Mouse (Mus musculus): ENCODE measurements around the gene Man1b1. TPM values are rescaled to one million over a fixed set of nuclear protein-coding genes. Genes with fewer than 3 reads are reported as not detected.

Man1b1 gene
- total and polyA plus RNA-seq, 2 experiments from 2014 or later: 46.7 to 67.9 TPM

GRCm38 (mm10) chr2:25400291-25400690 is 68.2 kb downstream of the Man1b1 start:
- Histone ChIP-seq H3K4me3 (ENCODE audit: low read length) (peak overlapping the region; percentile 23), H3K36me3 (ENCODE audit: insufficient read depth, low read length) (no peaks in the 10 kb centered on the region), H3K27me3 (ENCODE audit: insufficient read depth, low read length) (peaks cover 23% of the 10 kb centered on the region), H3K27ac (no peak overlapping the region), H3K9ac (replicated peaks; ENCODE audit: low read length) (peak overlapping the region; percentile 31; the same call in 1 of the 2 replicates), H3K4me2 (ENCODE audit: low read depth, low read length) (peak overlapping the region; percentile 58), H3K4me1 (ENCODE audit: insufficient read depth, low read length) (peaks cover 36% of the 10 kb centered on the region), H3K9me3 (ENCODE audit: low read length) (no peaks in the 10 kb centered on the region)
- ATAC-seq: no peak
- DNase-seq (ENCODE audit: low spot score): no peak
- 23% methylated on average over 16 of the region's 16 CpGs for WGBS
- TF ChIP-seq CTCF (IDR thresholded peaks at IDR 0.05; ENCODE audit: low read depth): no peak

- DNase-seq (ENCODE audit: low spot score) (peak; percentile 74), ATAC-seq (no peak)
- WGBS: 4% methylated on average over 17 of the region's 17 CpGs
- Histone ChIP-seq H3K4me1 (ENCODE audit: insufficient read depth, low read length) (peaks cover 33% of the 10 kb centered on the region), H3K27ac (no peak overlapping the region), H3K9me3 (ENCODE audit: low read length) (no peaks in the 10 kb centered on the region), H3K9ac (replicated peaks; ENCODE audit: low read length) (peak overlapping the region; percentile 31; the same call in 1 of the 2 replicates), H3K4me3 (ENCODE audit: low read length) (peak overlapping the region; percentile 23), H3K4me2 (ENCODE audit: low read depth, low read length) (peak overlapping the region; percentile 58), H3K36me3 (ENCODE audit: insufficient read depth, low read length) (0 out of 2 replicates have a peak, but pooled peaks cover 1% of the 10 kb centered on the region), H3K27me3 (ENCODE audit: insufficient read depth, low read length) (peaks cover 23% of the 10 kb centered on the region)
- TF ChIP-seq CTCF (IDR thresholded peaks at IDR 0.05; ENCODE audit: low read depth): peak; percentile 73
These were observed 68.6 kb downstream of the Man1b1 start for GRCm38 (mm10) chr2:25400764-25401163.

Other genes with a start within 250 kb of the Man1b1 start
Only the 30 nearest of the 37 such genes appear.
- gene Nrarp, start 151.6 kb upstream of the Man1b1 start, total RNA-seq (2014; rRNA removed): 50.8 and 58.0 TPM in 2 replicates
- gene Nrarp, start 151.6 kb upstream of the Man1b1 start, polyA plus RNA-seq (2015; fragmentation: Nextera tagmentation; extraction: Ambion mirVana): 14.2 and 14.7 TPM in 2 replicates
- gene Tor4a, start 135.5 kb upstream of the Man1b1 start, total RNA-seq (2014; rRNA removed): 4.0 and 4.7 TPM in 2 replicates
- gene Tor4a, start 135.5 kb upstream of the Man1b1 start, polyA plus RNA-seq (2015; fragmentation: Nextera tagmentation; extraction: Ambion mirVana): 1.2 and 1.9 TPM in 2 replicates
- 90.3 and 117 TPM in 2 replicates for gene Nelfb, start 120.8 kb upstream of the Man1b1 start, total RNA-seq (2014; rRNA removed)
- 82.0 and 82.8 TPM in 2 replicates for gene Nelfb, start 120.8 kb upstream of the Man1b1 start, polyA plus RNA-seq (2015; fragmentation: Nextera tagmentation; extraction: Ambion mirVana)
- gene Stpg3, start 117.7 kb upstream of the Man1b1 start, total RNA-seq (2014; rRNA removed): not detected in 2 replicates
- gene Stpg3, start 117.7 kb upstream of the Man1b1 start, polyA plus RNA-seq (2015; fragmentation: Nextera tagmentation; extraction: Ambion mirVana): not detected in 2 replicates
- not detected in 2 replicates for gene Fam166a, start 113.6 kb upstream of the Man1b1 start, total RNA-seq (2014; rRNA removed)
- gene Fam166a, start 113.6 kb upstream of the Man1b1 start, polyA plus RNA-seq (2015; fragmentation: Nextera tagmentation; extraction: Ambion mirVana): 0.42 TPM in 1 of 2 replicates, not detected in the other
- gene Tubb4b, start 107.6 kb upstream of the Man1b1 start, total RNA-seq (2014; rRNA removed): 827 and 864 TPM in 2 replicates
- gene Tubb4b, start 107.6 kb upstream of the Man1b1 start, polyA plus RNA-seq (2015; fragmentation: Nextera tagmentation; extraction: Ambion mirVana): 531 and 568 TPM in 2 replicates
- not detected in 2 replicates for gene Slc34a3, start 98.0 kb upstream of the Man1b1 start, total RNA-seq (2014; rRNA removed)
- not detected in 2 replicates for gene Slc34a3, start 98.0 kb upstream of the Man1b1 start, polyA plus RNA-seq (2015; fragmentation: Nextera tagmentation; extraction: Ambion mirVana)
- not detected in 2 replicates for gene Rnf224, start 95.6 kb upstream of the Man1b1 start, total RNA-seq (2014; rRNA removed)
- gene Rnf224, start 95.6 kb upstream of the Man1b1 start, polyA plus RNA-seq (2015; fragmentation: Nextera tagmentation; extraction: Ambion mirVana): not detected in 2 replicates
- gene Rnf208, start 90.1 kb upstream of the Man1b1 start, total RNA-seq (2014; rRNA removed): 156 and 170 TPM in 2 replicates
- gene Rnf208, start 90.1 kb upstream of the Man1b1 start, polyA plus RNA-seq (2015; fragmentation: Nextera tagmentation; extraction: Ambion mirVana): 197 and 219 TPM in 2 replicates
- gene Cysrt1, start 89.9 kb upstream of the Man1b1 start, total RNA-seq (2014; rRNA removed): 0.47 TPM in 1 of 2 replicates, not detected in the other
- gene Cysrt1, start 89.9 kb upstream of the Man1b1 start, polyA plus RNA-seq (2015; fragmentation: Nextera tagmentation; extraction: Ambion mirVana): 0.24 and 0.44 TPM in 2 replicates
- 8.7 and 9.7 TPM in 2 replicates for gene AL732309.1, start 85.5 kb upstream of the Man1b1 start, total RNA-seq (2014; rRNA removed)
- gene AL732309.1, start 85.5 kb upstream of the Man1b1 start, polyA plus RNA-seq (2015; fragmentation: Nextera tagmentation; extraction: Ambion mirVana): 2.3 and 2.6 TPM in 2 replicates
- 56.2 and 57.9 TPM in 2 replicates for gene Tmem203, start 76.9 kb upstream of the Man1b1 start, total RNA-seq (2014; rRNA removed)
- gene Tmem203, start 76.9 kb upstream of the Man1b1 start, polyA plus RNA-seq (2015; fragmentation: Nextera tagmentation; extraction: Ambion mirVana): 26.7 and 29.7 TPM in 2 replicates
- gene Tprn, start 69.7 kb upstream of the Man1b1 start, total RNA-seq (2014; rRNA removed): 39.1 and 45.6 TPM in 2 replicates
- 30.0 and 31.1 TPM in 2 replicates for gene Tprn, start 69.7 kb upstream of the Man1b1 start, polyA plus RNA-seq (2015; fragmentation: Nextera tagmentation; extraction: Ambion mirVana)
- 84.5 and 120 TPM in 2 replicates for gene Ssna1, start 59.9 kb upstream of the Man1b1 start, total RNA-seq (2014; rRNA removed)
- 159 and 165 TPM in 2 replicates for gene Ssna1, start 59.9 kb upstream of the Man1b1 start, polyA plus RNA-seq (2015; fragmentation: Nextera tagmentation; extraction: Ambion mirVana)
- gene Anapc2, start 59.9 kb upstream of the Man1b1 start, total RNA-seq (2014; rRNA removed): 26.1 and 46.7 TPM in 2 replicates
- 101 and 105 TPM in 2 replicates for gene Anapc2, start 59.9 kb upstream of the Man1b1 start, polyA plus RNA-seq (2015; fragmentation: Nextera tagmentation; extraction: Ambion mirVana)
- gene Tmem210, start 44.2 kb upstream of the Man1b1 start, total RNA-seq (2014; rRNA removed): not detected in 2 replicates
- gene Tmem210, start 44.2 kb upstream of the Man1b1 start, polyA plus RNA-seq (2015; fragmentation: Nextera tagmentation; extraction: Ambion mirVana): not detected in 2 replicates
- gene Lrrc26, start 42.4 kb upstream of the Man1b1 start, total RNA-seq (2014; rRNA removed): 1.0 TPM in 1 of 2 replicates, not detected in the other
- 0.20 and 0.44 TPM in 2 replicates for gene Lrrc26, start 42.4 kb upstream of the Man1b1 start, polyA plus RNA-seq (2015; fragmentation: Nextera tagmentation; extraction: Ambion mirVana)
- 146 and 156 TPM in 2 replicates for gene Grin1, start 13.2 kb upstream of the Man1b1 start, total RNA-seq (2014; rRNA removed)
- gene Grin1, start 13.2 kb upstream of the Man1b1 start, polyA plus RNA-seq (2015; fragmentation: Nextera tagmentation; extraction: Ambion mirVana): 69.5 and 75.7 TPM in 2 replicates
- gene Dpp7, start 24.0 kb downstream of the Man1b1 start, total RNA-seq (2014; rRNA removed): 19.0 and 30.0 TPM in 2 replicates
- gene Dpp7, start 24.0 kb downstream of the Man1b1 start, polyA plus RNA-seq (2015; fragmentation: Nextera tagmentation; extraction: Ambion mirVana): 24.7 and 27.8 TPM in 2 replicates
- gene Uap1l1, start 33.3 kb downstream of the Man1b1 start, total RNA-seq (2014; rRNA removed): 5.8 and 7.5 TPM in 2 replicates
- gene Uap1l1, start 33.3 kb downstream of the Man1b1 start, polyA plus RNA-seq (2015; fragmentation: Nextera tagmentation; extraction: Ambion mirVana): 15.6 and 18.5 TPM in 2 replicates
- gene Sapcd2, start 40.0 kb downstream of the Man1b1 start, total RNA-seq (2014; rRNA removed): 38.1 and 40.2 TPM in 2 replicates
- 20.2 and 22.0 TPM in 2 replicates for gene Sapcd2, start 40.0 kb downstream of the Man1b1 start, polyA plus RNA-seq (2015; fragmentation: Nextera tagmentation; extraction: Ambion mirVana)
- gene Entpd2, start 63.5 kb downstream of the Man1b1 start, total RNA-seq (2014; rRNA removed): 8.4 and 12.9 TPM in 2 replicates
- 10.8 and 12.3 TPM in 2 replicates for gene Entpd2, start 63.5 kb downstream of the Man1b1 start, polyA plus RNA-seq (2015; fragmentation: Nextera tagmentation; extraction: Ambion mirVana)
- 249 and 289 TPM in 2 replicates for gene Npdc1, start 67.0 kb downstream of the Man1b1 start, total RNA-seq (2014; rRNA removed)
- 416 and 422 TPM in 2 replicates for gene Npdc1, start 67.0 kb downstream of the Man1b1 start, polyA plus RNA-seq (2015; fragmentation: Nextera tagmentation; extraction: Ambion mirVana)
- 1.0 TPM in 1 of 2 replicates, not detected in the other for gene Fut7, start 90.9 kb downstream of the Man1b1 start, total RNA-seq (2014; rRNA removed)
- 0.18 and 0.20 TPM in 2 replicates for gene Fut7, start 90.9 kb downstream of the Man1b1 start, polyA plus RNA-seq (2015; fragmentation: Nextera tagmentation; extraction: Ambion mirVana)
- gene Abca2, start 96.4 kb downstream of the Man1b1 start, total RNA-seq (2014; rRNA removed): 84.6 and 94.9 TPM in 2 replicates
- gene Abca2, start 96.4 kb downstream of the Man1b1 start, polyA plus RNA-seq (2015; fragmentation: Nextera tagmentation; extraction: Ambion mirVana): 10.7 and 12.5 TPM in 2 replicates
- gene Clic3, start 124.5 kb downstream of the Man1b1 start, total RNA-seq (2014; rRNA removed): 0.97 and 3.9 TPM in 2 replicates
- gene Clic3, start 124.5 kb downstream of the Man1b1 start, polyA plus RNA-seq (2015; fragmentation: Nextera tagmentation; extraction: Ambion mirVana): 4.1 and 4.8 TPM in 2 replicates
- gene Paxx, start 128.8 kb downstream of the Man1b1 start, total RNA-seq (2014; rRNA removed): 183 and 187 TPM in 2 replicates
- gene Paxx, start 128.8 kb downstream of the Man1b1 start, polyA plus RNA-seq (2015; fragmentation: Nextera tagmentation; extraction: Ambion mirVana): 141 and 145 TPM in 2 replicates
- 1,517 and 2,498 TPM in 2 replicates for gene Ptgds, start 137.7 kb downstream of the Man1b1 start, total RNA-seq (2014; rRNA removed)
- 2,872 and 3,193 TPM in 2 replicates for gene Ptgds, start 137.7 kb downstream of the Man1b1 start, polyA plus RNA-seq (2015; fragmentation: Nextera tagmentation; extraction: Ambion mirVana)
- gene Lcn12, start 161.6 kb downstream of the Man1b1 start, total RNA-seq (2014; rRNA removed): not detected in 2 replicates
- not detected in 2 replicates for gene Lcn12, start 161.6 kb downstream of the Man1b1 start, polyA plus RNA-seq (2015; fragmentation: Nextera tagmentation; extraction: Ambion mirVana)
- 140 and 175 TPM in 2 replicates for gene Fbxw5, start 168.4 kb downstream of the Man1b1 start, total RNA-seq (2014; rRNA removed)
- 93.4 and 102 TPM in 2 replicates for gene Fbxw5, start 168.4 kb downstream of the Man1b1 start, polyA plus RNA-seq (2015; fragmentation: Nextera tagmentation; extraction: Ambion mirVana)